Mouse (Mus musculus) lung, embryonic 16.5 days (tissue): ENCODE data around the gene Tspan1. TPM values are rescaled to one million over a fixed set of nuclear protein-coding genes. Genes with fewer than 3 reads are reported as not detected.

Experiments used
- ATAC-seq: fragments of 200-750 bp; cut with Nextera tagmentation; 2 replicates; pipeline ENCODE4 v1.8.0; 2017; ENCODE audit warnings: low read depth, mild to moderate bottlenecking, moderate library complexity
- H3K27ac ChIP-seq: fragments of 300-500 bp; sonication (generic); 2 replicates; pipeline ENCODE4 v1.5.1; 2014; ENCODE audit warnings: mild to moderate bottlenecking, control low read depth, low read length
- H3K27me3 ChIP-seq: fragments of 300-500 bp; sonication (generic); 2 replicates; pipeline ENCODE4 v1.6.1; 2014; ENCODE audit warnings: low read depth, low read length, mixed read lengths; ENCODE audit not compliant: control insufficient read depth, insufficient read depth
- H3K36me3 ChIP-seq: fragments of 300-500 bp; sonication (generic); 2 replicates; pipeline ENCODE4 v1.6.1; 2014; ENCODE audit warnings: low read length; ENCODE audit not compliant: control insufficient read depth, insufficient read depth
- H3K4me1 ChIP-seq: fragments of 300-500 bp; sonication (generic); replicated peaks from 2 replicates; pipeline ENCODE4 v1.6.1; 2014; ENCODE audit warnings: low read length, mixed read lengths; ENCODE audit not compliant: control insufficient read depth, insufficient read depth
- H3K4me2 ChIP-seq: fragments of 300-500 bp; sonication (generic); 2 replicates; pipeline ENCODE4 v1.6.1; 2014; ENCODE audit warnings: low read depth, low read length, control low read depth
- H3K4me3 ChIP-seq: fragments of 300-500 bp; sonication (generic); 2 replicates; pipeline ENCODE4 v1.5.1; 2014; ENCODE audit warnings: mild to moderate bottlenecking, low read length, control low read depth
- H3K9ac ChIP-seq: fragments of 300-500 bp; sonication (generic); 2 replicates; pipeline ENCODE4 v1.6.1; 2014; ENCODE audit warnings: low read length, control low read depth
- H3K9me3 ChIP-seq: fragments of 300-500 bp; sonication (generic); 2 replicates; pipeline ENCODE4 v1.6.1; 2016; ENCODE audit warnings: low read length; ENCODE audit not compliant: control insufficient read depth
- WGBS: fragments of 180-500 bp; shearing (Covaris S2); extraction: QIAGEN DNeasy Blood & Tissue Kit; methylation state at CpG from one replicate; pipeline ENCODE4 v1.1.7; 2014; 5-methylcytosine and 5-hydroxymethylcytosine counted together
- polyA plus RNA-seq: library from polyadenylated mRNA; unstranded; fragments of >200 nt; fragmentation: Nextera tagmentation; extraction: Ambion mirVana; gene quantifications from 2 replicates; pipeline ENCODE4 v1.2.1, GENCODE M21; 2015

The Tspan1 gene
- polyA plus RNA-seq, 1 experiment from 2014 or later: 22.6 TPM

DNA sequence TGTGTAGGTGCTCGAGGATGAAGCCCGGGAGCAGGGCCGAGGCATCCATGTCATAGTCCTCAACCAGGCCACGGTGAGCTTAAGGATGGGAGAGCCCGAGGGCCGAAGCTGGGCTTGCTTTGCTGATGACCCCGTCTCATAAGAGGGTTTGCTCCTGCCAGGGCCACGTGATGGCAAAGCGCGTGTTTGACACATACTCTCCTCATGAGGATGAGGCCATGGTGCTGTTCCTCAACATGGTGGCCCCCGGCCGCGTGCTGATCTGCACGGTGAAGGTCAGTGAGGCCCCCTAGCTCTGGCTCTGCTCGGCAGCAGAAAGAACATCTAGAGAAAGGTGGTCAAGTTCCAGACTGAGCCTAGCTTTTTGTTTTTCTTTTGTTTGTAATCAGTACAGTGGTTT lies 14.7 kb downstream of the Tspan1 start:
- Histone ChIP-seq H3K4me2 (no peak overlapping the region), H3K9me3 (no peaks in the 10 kb centered on the region), H3K27me3 (no peaks in the 10 kb centered on the region), H3K27ac (no peak overlapping the region), H3K4me3 (no peak overlapping the region), H3K4me1 (peaks cover 12% of the 10 kb centered on the region), H3K36me3 (peaks cover 40% of the 10 kb centered on the region), H3K9ac (no peak overlapping the region)
- no peak for ATAC-seq
- 94% methylated on average over 15 of the region's 15 CpGs for WGBS

GRCm38 (mm10) chr4:116151238-116151637 lies 16.2 kb downstream of the Tspan1 start, which contains the start of gene Lurap1:
Gene Lurap1 (minus strand): TSS chr4:116151338.
- 61% methylated on average over 6 of the region's 6 CpGs for WGBS

DNA sequence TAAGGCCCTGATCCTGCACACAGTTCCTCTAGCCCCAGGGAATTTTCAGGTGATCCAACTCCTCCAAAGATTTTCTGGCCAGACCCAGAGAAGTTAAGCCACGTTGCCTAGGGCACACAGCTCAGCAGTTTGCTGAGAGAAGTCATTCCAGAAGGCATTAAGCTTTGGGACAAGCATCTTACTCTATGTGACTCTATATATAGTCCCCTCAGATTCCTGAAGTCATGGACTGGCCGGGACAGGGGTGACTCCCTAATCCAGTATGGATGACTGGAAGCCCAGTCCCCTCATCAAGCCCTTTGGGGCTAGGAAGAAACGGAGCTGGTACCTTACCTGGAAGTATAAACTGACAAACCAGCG lies 16.6 kb downstream of the Tspan1 start:
- no peak; the same call in 1 of the 2 replicates for ATAC-seq
- H3K4me3 ChIP-seq: peak overlapping the region; percentile 83
- 17% methylated on average over 4 of the region's 4 CpGs for WGBS

More at GRCm38 (mm10) chr4:116151238-116151637, 16.2 kb downstream of the Tspan1 start, which contains the start of gene Lurap1:
- no peak for ATAC-seq
- H3K9me3 ChIP-seq: no peaks in the 10 kb centered on the region
- H3K9ac ChIP-seq: peak within 1 kb of the TSS; percentile 97
- peak within 1 kb of the TSS; percentile 67 for H3K4me2 ChIP-seq
- H3K27ac ChIP-seq: peak within 1 kb of the TSS; percentile 92
- peaks cover 12% of the 10 kb centered on the region for H3K4me1 ChIP-seq
- peaks cover 30% of the 10 kb centered on the region for H3K36me3 ChIP-seq
- H3K27me3 ChIP-seq: no peaks in the 10 kb centered on the region
- peak within 1 kb of the TSS; percentile 83 for H3K4me3 ChIP-seq

GRCm38 (mm10) chr4:116150156-116150861 lies 17.1 kb downstream of the Tspan1 start:
- Histone ChIP-seq H3K27ac (peak overlapping the region; percentile 92), H3K9me3 (no peaks in the 10 kb centered on the region), H3K9ac (peak overlapping the region; percentile 97), H3K4me2 (peak overlapping the region; percentile 67), H3K36me3 (peaks cover 22% of the 10 kb centered on the region), H3K4me1 (peaks cover 12% of the 10 kb centered on the region), H3K4me3 (peak overlapping the region; percentile 83), H3K27me3 (no peaks in the 10 kb centered on the region)
- peak; percentile 96 for ATAC-seq
- under 1% methylated on average over 58 of the region's 73 CpGs for WGBS

More for the DNA sequence above, 16.6 kb downstream of the Tspan1 start:
- Histone ChIP-seq H3K4me2 (peak overlapping the region; percentile 67), H3K9me3 (no peaks in the 10 kb centered on the region), H3K4me1 (peaks cover 12% of the 10 kb centered on the region), H3K27ac (peak overlapping the region; percentile 92), H3K27me3 (no peaks in the 10 kb centered on the region), H3K36me3 (peaks cover 27% of the 10 kb centered on the region), H3K9ac (peak overlapping the region; percentile 97)

GRCm38 (mm10) chr4:116149812-116150155 lies 17.6 kb downstream of the Tspan1 start:
- WGBS: 19% methylated on average over 6 of the region's 6 CpGs
- ATAC-seq: no peak
- H3K9me3 ChIP-seq: no peaks in the 10 kb centered on the region
- peak overlapping the region; percentile 83 for H3K4me3 ChIP-seq
- H3K9ac ChIP-seq: peak overlapping the region; percentile 97
- H3K36me3 ChIP-seq: peaks cover 17% of the 10 kb centered on the region
- no peaks in the 10 kb centered on the region for H3K27me3 ChIP-seq
- peaks cover 15% of the 10 kb centered on the region for H3K4me1 ChIP-seq
- H3K4me2 ChIP-seq: peak overlapping the region; percentile 67
- peak overlapping the region; percentile 92 for H3K27ac ChIP-seq

DNA sequence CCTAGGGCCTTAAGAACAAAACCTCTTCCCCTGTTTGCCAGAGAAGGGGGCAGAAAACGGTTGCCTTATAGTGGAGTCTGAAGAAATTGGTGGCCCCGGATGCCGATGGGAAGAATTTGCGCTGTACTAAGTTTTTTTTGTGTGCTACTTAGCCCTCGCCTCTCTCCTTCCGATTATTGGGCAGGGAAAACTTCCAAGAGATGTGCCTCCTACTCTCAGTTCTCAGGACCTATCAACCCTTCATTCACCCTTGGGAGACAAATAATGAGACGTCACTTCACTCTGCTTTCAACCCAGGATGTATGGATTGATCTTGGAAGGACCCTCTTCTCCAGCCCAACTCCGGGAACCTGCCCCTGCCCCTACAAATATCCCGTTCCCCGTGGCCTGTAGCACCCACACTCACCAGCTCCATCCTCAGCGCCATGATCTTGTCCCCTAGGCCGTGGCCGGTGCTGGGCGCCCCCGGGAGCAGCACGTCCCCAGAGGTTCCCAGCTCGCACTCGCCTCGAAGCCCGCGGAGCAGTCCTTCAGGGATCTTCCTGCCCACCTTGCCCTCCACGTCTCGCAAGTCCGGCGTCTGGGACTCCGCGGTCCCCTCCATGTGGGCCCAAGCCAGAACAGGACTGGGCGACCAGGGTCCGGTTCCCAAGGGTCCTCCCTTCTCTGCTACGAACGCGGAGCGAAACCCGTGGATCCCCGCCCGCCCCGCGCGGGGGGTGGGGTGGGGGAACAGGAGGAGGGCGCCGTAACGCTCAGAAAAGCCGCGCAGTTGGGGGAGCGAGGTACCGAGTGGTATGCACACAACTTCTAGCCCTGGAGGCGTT lies 23.3 kb downstream of the Tspan1 start:
- Histone ChIP-seq H3K36me3 (no peaks in the 10 kb centered on the region), H3K27ac (peak overlapping the region; percentile 12; the same call in 1 of the 2 replicates), H3K4me1 (peaks cover 11% of the 10 kb centered on the region), H3K4me3 (peak overlapping the region; percentile 79), H3K27me3 (no peaks in the 10 kb centered on the region), H3K4me2 (peak overlapping the region; percentile 96), H3K9me3 (no peaks in the 10 kb centered on the region), H3K9ac (peak overlapping the region; percentile 88)
- WGBS: under 1% methylated on average over 47 of the region's 47 CpGs
- ATAC-seq: peak; percentile 83

DNA sequence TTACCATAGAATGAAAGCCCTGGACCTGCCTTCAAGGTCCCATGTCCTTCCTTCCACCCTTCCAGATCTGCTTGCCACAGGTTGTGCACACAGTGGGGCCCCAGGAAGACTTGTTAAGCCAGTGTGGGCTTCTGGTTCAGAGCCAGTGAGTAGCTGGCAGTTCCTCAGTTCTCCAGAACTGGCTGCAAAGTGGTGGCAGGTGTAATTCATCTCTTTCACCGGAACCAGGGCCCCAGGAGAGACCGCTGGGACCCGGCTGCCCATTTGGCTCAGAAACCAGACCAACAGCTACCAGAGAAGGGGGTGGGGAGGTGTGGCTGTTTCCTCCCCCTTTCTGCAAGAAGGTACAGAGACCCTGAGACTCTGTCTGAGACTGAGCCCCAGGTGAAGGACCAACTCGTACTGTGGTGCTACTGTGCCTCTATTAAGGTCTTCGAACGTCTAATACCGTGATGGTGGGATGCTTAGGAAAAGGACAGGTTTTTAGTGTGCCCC lies 24.0 kb downstream of the Tspan1 start:
- no peaks in the 10 kb centered on the region for H3K27me3 ChIP-seq
- no peaks in the 10 kb centered on the region for H3K9me3 ChIP-seq
- H3K4me3 ChIP-seq: peak overlapping the region; percentile 79
- H3K4me1 ChIP-seq: peaks cover 11% of the 10 kb centered on the region
- H3K4me2 ChIP-seq: peak overlapping the region; percentile 96
- H3K9ac ChIP-seq: peak overlapping the region; percentile 88
- WGBS: 4% methylated on average over 7 of the region's 7 CpGs
- H3K36me3 ChIP-seq: no peaks in the 10 kb centered on the region
- ATAC-seq: no peak
- H3K27ac ChIP-seq: no peak overlapping the region

- peaks cover 11% of the 10 kb centered on the region for H3K4me1 ChIP-seq
- 69% methylated on average over 7 of the region's 7 CpGs for WGBS
- no peak overlapping the region for H3K4me2 ChIP-seq
- H3K27me3 ChIP-seq: no peaks in the 10 kb centered on the region
- ATAC-seq: no peak
- H3K36me3 ChIP-seq: no peaks in the 10 kb centered on the region
- no peaks in the 10 kb centered on the region for H3K9me3 ChIP-seq
- H3K27ac ChIP-seq: no peak overlapping the region
- no peak overlapping the region for H3K4me3 ChIP-seq
- no peak overlapping the region for H3K9ac ChIP-seq
Observed at GRCm38 (mm10) chr4:116142269-116142668, 25.1 kb downstream of the Tspan1 start.

- no peaks in the 10 kb centered on the region for H3K36me3 ChIP-seq
- H3K9ac ChIP-seq: no peak overlapping the region
- no peak for ATAC-seq
- H3K27me3 ChIP-seq: no peaks in the 10 kb centered on the region
- no peak overlapping the region for H3K4me2 ChIP-seq
- no peak overlapping the region for H3K27ac ChIP-seq
- no peak overlapping the region for H3K4me3 ChIP-seq
- H3K4me1 ChIP-seq: peaks cover 11% of the 10 kb centered on the region
- no peaks in the 10 kb centered on the region for H3K9me3 ChIP-seq
- WGBS: 65% methylated on average over 1 of the region's 1 CpGs
Observed at GRCm38 (mm10) chr4:116141736-116142135, 25.7 kb downstream of the Tspan1 start.
